Mouse (Mus musculus): ENCODE results near the gene Cyth1. TPM values are rescaled to one million over a fixed set of nuclear protein-coding genes. Genes with fewer than 3 reads are reported as not detected.

Cyth1 gene
- polyA plus RNA-seq, 1 experiment, result 89.8 TPM

- 89% methylated on average over 23 of the region's 23 CpGs for WGBS
- Histone ChIP-seq H3K27me3 (ENCODE audit: control insufficient read depth, insufficient read depth, low read length) (no peaks in the 10 kb centered on the region), H3K4me1 (ENCODE audit: control insufficient read depth, insufficient read depth, low read length) (no peaks in the 10 kb centered on the region), H3K4me3 (replicated peaks; ENCODE audit: insufficient read depth, low read depth, low read length) (no peak overlapping the region), H3K27ac (ENCODE audit: insufficient read depth, low read length) (no peak overlapping the region)
- DNase-seq, result no peak
- TF ChIP-seq CTCF (IDR thresholded peaks at IDR 0.05; ENCODE audit: borderline replicate concordance, insufficient read depth, low read depth, low read length) (peak; percentile 39; the same call in 1 of the 2 replicates), POLR2A (IDR thresholded peaks at IDR 0.05; ENCODE audit: borderline replicate concordance, insufficient read depth, low read length) (no peak)
These were observed 157.3 kb downstream of the Cyth1 start for GRCm38 (mm10) chr11:118091002-118091670.

GRCm38 (mm10) chr11:118088896-118089295, 159.5 kb downstream of the Cyth1 start:
- 26% methylated on average over 19 of the region's 19 CpGs for WGBS
- no peak overlapping the region for H3K4me3 ChIP-seq (replicated peaks; ENCODE audit: insufficient read depth, low read depth, low read length)
- TF ChIP-seq CTCF (IDR thresholded peaks at IDR 0.05; ENCODE audit: borderline replicate concordance, insufficient read depth, low read depth, low read length) (no peak), POLR2A (IDR thresholded peaks at IDR 0.05; ENCODE audit: borderline replicate concordance, insufficient read depth, low read length) (no peak)
- no peak for DNase-seq
- no peak overlapping the region for H3K27ac ChIP-seq (ENCODE audit: insufficient read depth, low read length)
- H3K4me1 ChIP-seq (ENCODE audit: control insufficient read depth, insufficient read depth, low read length), result no peaks in the 10 kb centered on the region
- no peaks in the 10 kb centered on the region for H3K27me3 ChIP-seq (ENCODE audit: control insufficient read depth, insufficient read depth, low read length)

GRCm38 (mm10) chr11:118085961-118086360, 162.4 kb downstream of the Cyth1 start:
- H3K4me3 ChIP-seq (replicated peaks; ENCODE audit: insufficient read depth, low read depth, low read length), result no peak overlapping the region
- WGBS, result 88% methylated on average over 8 of the region's 8 CpGs
- no peaks in the 10 kb centered on the region for H3K27me3 ChIP-seq (ENCODE audit: control insufficient read depth, insufficient read depth, low read length)
- no peak overlapping the region for H3K27ac ChIP-seq (ENCODE audit: insufficient read depth, low read length)
- no peak for TF ChIP-seq POLR2A (IDR thresholded peaks at IDR 0.05; ENCODE audit: borderline replicate concordance, insufficient read depth, low read length)
- no peak for TF ChIP-seq CTCF (IDR thresholded peaks at IDR 0.05; ENCODE audit: borderline replicate concordance, insufficient read depth, low read depth, low read length)
- H3K4me1 ChIP-seq (ENCODE audit: control insufficient read depth, insufficient read depth, low read length), result no peaks in the 10 kb centered on the region
- DNase-seq, result no peak

GRCm38 (mm10) chr11:118085176-118085575, 163.2 kb downstream of the Cyth1 start:
- 86% methylated on average over 4 of the region's 4 CpGs for WGBS
- DNase-seq, result no peak
- Histone ChIP-seq H3K4me3 (replicated peaks; ENCODE audit: insufficient read depth, low read depth, low read length) (no peak overlapping the region), H3K27ac (ENCODE audit: insufficient read depth, low read length) (no peak overlapping the region), H3K27me3 (ENCODE audit: control insufficient read depth, insufficient read depth, low read length) (no peaks in the 10 kb centered on the region), H3K4me1 (ENCODE audit: control insufficient read depth, insufficient read depth, low read length) (no peaks in the 10 kb centered on the region)
- no peak for TF ChIP-seq CTCF (IDR thresholded peaks at IDR 0.05; ENCODE audit: borderline replicate concordance, insufficient read depth, low read depth, low read length)
- TF ChIP-seq POLR2A (IDR thresholded peaks at IDR 0.05; ENCODE audit: borderline replicate concordance, insufficient read depth, low read length), result no peak

GRCm38 (mm10) chr11:118084266-118084665, 164.1 kb downstream of the Cyth1 start:
- 86% methylated on average over 3 of the region's 3 CpGs for WGBS

GRCm38 (mm10) chr11:118083811-118084210, 164.6 kb downstream of the Cyth1 start:
- no peaks in the 10 kb centered on the region for H3K4me1 ChIP-seq (ENCODE audit: control insufficient read depth, insufficient read depth, low read length)
- TF ChIP-seq POLR2A (IDR thresholded peaks at IDR 0.05; ENCODE audit: borderline replicate concordance, insufficient read depth, low read length), result no peak
- peak; percentile 85 for TF ChIP-seq CTCF (IDR thresholded peaks at IDR 0.05; ENCODE audit: borderline replicate concordance, insufficient read depth, low read depth, low read length)
- no peak overlapping the region for H3K4me3 ChIP-seq (replicated peaks; ENCODE audit: insufficient read depth, low read depth, low read length)
- 7% methylated on average over 6 of the region's 6 CpGs for WGBS
- H3K27ac ChIP-seq (ENCODE audit: insufficient read depth, low read length), result no peak overlapping the region
- peak; percentile 57 to 76 for DNase-seq
- no peaks in the 10 kb centered on the region for H3K27me3 ChIP-seq (ENCODE audit: control insufficient read depth, insufficient read depth, low read length)

More at GRCm38 (mm10) chr11:118084266-118084665, 164.1 kb downstream of the Cyth1 start:
- Histone ChIP-seq H3K27me3 (ENCODE audit: control insufficient read depth, insufficient read depth, low read length) (no peaks in the 10 kb centered on the region), H3K4me1 (ENCODE audit: control insufficient read depth, insufficient read depth, low read length) (no peaks in the 10 kb centered on the region), H3K27ac (ENCODE audit: insufficient read depth, low read length) (no peak overlapping the region), H3K4me3 (replicated peaks; ENCODE audit: insufficient read depth, low read depth, low read length) (no peak overlapping the region)
- DNase-seq, result no peak
- TF ChIP-seq POLR2A (IDR thresholded peaks at IDR 0.05; ENCODE audit: borderline replicate concordance, insufficient read depth, low read length), result no peak
- TF ChIP-seq CTCF (IDR thresholded peaks at IDR 0.05; ENCODE audit: borderline replicate concordance, insufficient read depth, low read depth, low read length), result no peak

GRCm38 (mm10) chr11:118082294-118082693, 166.1 kb downstream of the Cyth1 start:
- Histone ChIP-seq H3K4me1 (ENCODE audit: control insufficient read depth, insufficient read depth, low read length) (no peaks in the 10 kb centered on the region), H3K27me3 (ENCODE audit: control insufficient read depth, insufficient read depth, low read length) (no peaks in the 10 kb centered on the region), H3K4me3 (replicated peaks; ENCODE audit: insufficient read depth, low read depth, low read length) (no peak overlapping the region), H3K27ac (ENCODE audit: insufficient read depth, low read length) (no peak overlapping the region)
- no peak for TF ChIP-seq CTCF (IDR thresholded peaks at IDR 0.05; ENCODE audit: borderline replicate concordance, insufficient read depth, low read depth, low read length)
- TF ChIP-seq POLR2A (IDR thresholded peaks at IDR 0.05; ENCODE audit: borderline replicate concordance, insufficient read depth, low read length), result no peak
- DNase-seq, result no peak
- WGBS, result 77% methylated on average over 14 of the region's 14 CpGs

Other genes starting within 250 kb of the Cyth1 start
- gene Dnah17, start 118.0 kb downstream of the Cyth1 start, polyA plus RNA-seq (2012; rRNA removed), result 0.03 and 0.07 TPM in 2 replicates
- gene Usp36, start 41.7 kb upstream of the Cyth1 start, polyA plus RNA-seq (2012; rRNA removed), result 33.6 and 33.8 TPM in 2 replicates
- 0.21 and 0.49 TPM in 2 replicates for gene Cep295nl, start 93.9 kb upstream of the Cyth1 start, polyA plus RNA-seq (2012; rRNA removed)
- 119 and 137 TPM in 2 replicates for gene Timp2, start 107.1 kb upstream of the Cyth1 start, polyA plus RNA-seq (2012; rRNA removed)
- 23.6 and 24.9 TPM in 2 replicates for gene Lgals3bp, start 153.5 kb upstream of the Cyth1 start, polyA plus RNA-seq (2012; rRNA removed)
- 41.8 and 42.6 TPM in 2 replicates for gene Cant1, start 170.5 kb upstream of the Cyth1 start, polyA plus RNA-seq (2012; rRNA removed)
- 1.5 and 1.7 TPM in 2 replicates for gene C1qtnf1, start 179.6 kb upstream of the Cyth1 start, polyA plus RNA-seq (2012; rRNA removed)
- gene Engase, start 228.2 kb upstream of the Cyth1 start, polyA plus RNA-seq (2012; rRNA removed), result 8.3 and 9.3 TPM in 2 replicates